Mouse (Mus musculus): ENCODE measurements around the gene Pla2g4b.

Pla2g4b gene

DNA sequence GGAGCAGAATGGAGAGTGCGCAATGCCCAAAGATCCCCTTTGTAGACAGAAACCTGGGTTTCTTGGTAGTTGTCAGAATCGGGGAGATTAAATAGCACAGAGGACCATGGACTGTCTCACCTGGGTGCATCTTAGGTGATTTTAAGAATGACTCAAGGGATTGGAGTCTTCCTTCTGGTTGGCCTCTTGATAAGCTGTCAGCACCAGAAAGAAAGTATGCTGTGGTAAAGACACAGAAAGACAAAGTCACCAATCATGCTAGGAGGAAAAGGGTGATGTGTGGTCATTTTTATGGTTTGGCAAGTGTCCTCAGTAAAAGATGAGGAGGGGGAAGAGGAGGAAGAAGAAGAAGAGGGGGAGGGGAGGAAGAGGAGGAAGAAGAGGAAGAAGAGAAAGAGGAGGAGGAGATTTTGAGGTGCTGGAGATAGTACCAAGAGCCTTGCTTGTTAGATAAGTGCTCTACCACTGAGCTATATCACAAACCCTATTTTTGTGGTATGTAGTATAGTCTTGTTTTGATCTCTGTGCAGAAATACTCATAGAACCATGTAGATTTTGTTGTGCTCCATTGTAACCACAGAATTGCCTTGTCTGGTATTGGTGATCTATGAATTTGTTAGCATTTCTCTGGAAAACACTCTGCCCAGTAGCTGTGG is 19.3 kb upstream of the Pla2g4b start:
- DNase-seq (ENCODE audit: low read depth in 2 of 2, low spot score in 2 of 2), result no peak

DNA sequence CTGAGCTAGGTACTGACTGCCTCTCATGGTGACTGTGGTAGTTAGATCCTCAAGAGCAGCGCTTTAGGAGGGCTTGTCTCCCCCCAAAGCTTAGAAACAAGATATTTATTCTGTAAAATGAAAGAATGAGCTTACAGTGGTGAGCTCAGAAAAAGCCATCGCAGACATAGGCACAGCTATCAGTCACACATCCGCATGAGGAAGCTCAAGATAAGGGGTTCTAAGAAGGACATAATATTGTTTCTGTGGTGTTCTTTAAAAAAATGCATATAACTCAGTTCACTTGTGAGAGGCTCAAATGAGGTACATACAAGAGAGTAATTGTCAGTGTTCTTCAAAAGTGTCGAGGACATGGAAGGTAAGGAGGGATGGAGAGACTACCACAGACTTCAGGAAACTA is 17.3 kb upstream of the Pla2g4b start:
- DNase-seq (ENCODE audit: low read depth in 2 of 2, low spot score in 2 of 2), result no peak

DNA sequence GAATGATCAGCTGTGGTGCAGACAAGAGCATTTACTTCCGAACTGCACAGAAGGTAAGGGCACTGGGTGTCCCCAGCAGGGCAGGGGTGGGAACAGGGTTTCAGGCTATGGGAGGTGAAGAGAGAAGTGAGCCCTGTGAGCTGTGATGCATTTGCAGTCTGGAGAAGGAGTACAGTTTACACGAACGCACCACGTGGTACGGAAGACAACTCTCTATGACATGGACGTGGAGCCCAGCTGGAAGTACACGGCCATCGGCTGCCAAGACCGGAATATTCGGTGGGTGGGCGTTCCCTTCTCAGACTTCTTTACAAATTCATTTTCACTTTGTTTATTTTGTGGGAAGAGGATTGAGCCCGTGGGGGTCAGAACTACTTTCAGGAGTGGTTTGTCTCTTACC is 15.6 kb upstream of the Pla2g4b start:
- no peak for DNase-seq (ENCODE audit: low read depth in 2 of 2, low spot score in 2 of 2)

DNA sequence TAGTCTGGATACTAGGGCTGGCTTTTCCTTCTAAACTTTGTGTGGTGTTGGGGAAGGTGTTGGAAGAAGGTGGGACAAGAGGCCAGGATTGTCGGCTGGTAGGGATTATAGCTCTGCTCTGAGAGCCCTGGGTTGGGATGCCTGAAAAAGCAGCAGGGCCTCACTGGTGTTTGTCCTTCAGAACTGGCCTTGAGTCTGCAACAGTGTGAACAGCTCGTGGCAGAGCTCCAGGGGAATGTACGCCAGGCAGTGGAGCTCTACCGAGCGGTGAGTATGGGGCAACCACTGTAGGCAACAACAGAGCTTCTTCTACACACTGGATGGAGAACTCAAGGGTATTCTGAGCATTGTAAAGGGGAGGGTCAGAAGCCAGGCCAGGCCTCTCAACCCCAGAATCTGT is 8.9 kb upstream of the Pla2g4b start:
- no peak for DNase-seq (ENCODE audit: low read depth in 2 of 2, low spot score in 2 of 2)

DNA sequence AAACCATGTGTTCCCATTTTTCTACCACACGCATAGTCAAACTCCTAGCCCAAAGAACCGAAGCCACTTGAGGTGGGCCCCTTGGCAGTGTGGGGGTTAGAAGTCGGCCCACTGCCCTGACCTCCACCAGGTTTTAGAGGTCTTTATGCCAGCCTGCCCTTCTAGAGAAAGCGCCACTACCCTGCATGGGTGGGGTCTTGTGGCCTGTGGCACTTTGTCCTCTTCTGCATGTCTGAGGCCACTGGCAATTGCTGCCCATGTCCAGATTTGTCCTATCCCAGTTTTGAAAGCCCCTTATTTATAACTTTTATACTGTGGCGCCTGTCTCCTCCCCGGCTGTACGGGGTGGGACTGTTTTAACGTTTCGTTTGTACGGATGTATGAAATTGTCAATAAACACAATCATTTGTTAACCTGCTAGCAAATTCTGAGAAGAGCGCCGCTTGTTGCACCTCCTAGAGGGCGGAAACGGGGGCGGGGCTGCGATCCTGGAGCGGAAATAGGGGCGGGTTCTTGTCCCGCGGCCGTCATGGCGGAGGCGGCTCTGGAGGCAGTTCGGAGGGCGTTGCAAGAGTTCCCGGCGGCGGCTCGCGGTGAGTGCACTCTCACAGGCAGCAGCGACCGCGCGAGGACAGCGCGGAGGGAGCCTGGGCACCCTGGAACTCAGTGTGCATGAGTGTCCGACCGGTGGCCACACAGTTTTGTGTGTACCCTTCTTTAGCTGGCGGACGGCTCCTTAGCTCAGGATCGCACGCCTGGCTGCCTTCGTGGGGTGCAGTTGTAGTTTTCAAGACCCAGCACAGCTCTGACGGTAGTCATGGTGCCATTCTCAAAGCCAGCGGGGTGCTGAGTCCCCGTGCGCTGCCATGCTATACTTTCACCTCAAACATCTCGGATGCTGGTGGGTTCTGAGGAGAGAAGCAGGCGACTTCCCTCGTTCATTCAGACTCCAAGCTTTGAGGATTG is 6.0 kb upstream of the Pla2g4b start, which contains the start of the genes Jmjd7 and Gm28042:
TSS of gene Jmjd7 (plus strand) at position 500 of the 966 bp plus-strand sequence.
TSS of gene Gm28042 (plus strand) at position 510 of the 966 bp plus-strand sequence.
- peak; percentile 90 to 95 for DNase-seq (ENCODE audit: low read depth in 2 of 2, low spot score in 2 of 2)

DNA sequence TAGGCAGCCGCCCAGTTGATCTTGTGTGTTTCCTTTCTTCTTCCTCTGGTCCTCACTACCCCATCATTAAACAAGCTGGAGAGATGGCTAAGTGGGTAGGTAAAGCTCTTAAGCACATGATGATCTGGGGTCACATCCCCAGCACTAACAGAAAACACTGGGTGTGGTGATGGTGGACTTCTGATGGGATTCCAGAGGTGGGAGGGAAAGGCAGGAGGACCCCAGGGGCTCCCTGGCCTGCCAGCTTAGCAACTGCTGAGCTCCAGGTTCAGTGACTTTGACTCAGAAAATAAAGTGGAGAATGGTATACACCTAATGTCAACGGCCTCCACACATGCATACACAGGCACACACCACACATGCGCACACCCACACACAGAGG is 5.3 kb upstream of the Pla2g4b start:
- DNase-seq (ENCODE audit: low read depth in 2 of 2, low spot score in 2 of 2), result no peak

DNA sequence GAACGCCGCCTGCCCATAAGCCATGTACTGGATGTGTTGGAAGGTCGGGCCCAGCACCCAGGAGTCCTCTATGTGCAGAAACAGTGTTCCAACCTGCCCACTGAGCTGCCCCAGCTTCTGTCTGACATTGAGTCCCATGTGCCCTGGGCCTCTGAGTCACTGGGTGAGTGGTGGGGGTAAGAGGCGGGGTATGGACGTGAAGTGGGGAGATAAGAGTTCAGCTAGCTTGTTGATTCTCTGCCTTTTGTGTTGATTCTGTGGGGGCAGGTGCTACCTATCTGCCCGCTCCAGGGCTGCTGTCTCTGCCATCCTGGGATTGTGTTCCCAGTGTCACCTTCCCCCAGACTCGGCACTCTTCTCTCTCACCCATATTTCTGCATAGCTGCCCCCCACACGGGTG is 2.8 kb upstream of the Pla2g4b start:
- DNase-seq (ENCODE audit: low read depth in 2 of 2, low spot score in 2 of 2), result no peak

DNA sequence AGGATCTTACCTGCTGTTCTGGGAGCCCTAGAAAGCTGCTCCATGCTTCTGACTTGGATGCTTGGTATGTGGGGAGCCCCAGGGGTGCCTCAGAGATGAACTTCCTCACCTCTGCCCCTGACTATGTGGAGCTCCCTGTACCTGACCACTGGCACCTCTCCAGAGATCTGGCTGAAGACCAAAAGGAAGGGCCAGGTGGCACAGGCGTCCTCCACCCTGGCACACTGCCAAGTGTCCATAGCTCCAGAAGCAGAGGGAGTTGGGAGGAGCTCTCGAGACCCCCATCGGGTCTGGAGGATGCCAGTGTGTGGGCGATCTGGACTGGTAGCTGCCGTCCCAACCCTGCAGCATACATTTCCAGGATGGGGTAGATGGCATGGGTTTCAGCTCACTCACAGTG is 509 bp downstream of the Pla2g4b start:
- DNase-seq (ENCODE audit: low read depth in 2 of 2, low spot score in 2 of 2), result no peak

DNA sequence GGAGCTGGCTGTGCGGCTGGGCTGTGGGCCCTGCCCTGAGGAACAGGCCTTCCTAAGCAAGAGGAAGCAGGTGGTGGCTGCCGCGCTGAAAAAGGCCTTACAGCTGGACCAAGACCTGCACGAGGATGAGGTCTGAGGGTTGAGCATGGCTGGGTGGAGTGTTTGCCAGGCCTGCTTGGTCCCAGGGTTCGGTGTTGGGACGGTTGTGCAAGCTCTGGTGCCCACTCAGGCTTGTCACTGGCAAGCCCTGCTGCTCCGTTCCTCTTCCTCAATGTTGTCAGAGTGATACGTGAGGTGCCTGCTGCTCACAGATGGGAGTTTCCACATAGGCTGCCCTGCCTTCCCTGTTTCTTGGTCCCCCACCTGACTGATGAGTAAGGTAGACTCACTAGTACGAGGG is 4.5 kb downstream of the Pla2g4b start:
- DNase-seq (ENCODE audit: low read depth in 2 of 2, low spot score in 2 of 2), result no peak

DNA sequence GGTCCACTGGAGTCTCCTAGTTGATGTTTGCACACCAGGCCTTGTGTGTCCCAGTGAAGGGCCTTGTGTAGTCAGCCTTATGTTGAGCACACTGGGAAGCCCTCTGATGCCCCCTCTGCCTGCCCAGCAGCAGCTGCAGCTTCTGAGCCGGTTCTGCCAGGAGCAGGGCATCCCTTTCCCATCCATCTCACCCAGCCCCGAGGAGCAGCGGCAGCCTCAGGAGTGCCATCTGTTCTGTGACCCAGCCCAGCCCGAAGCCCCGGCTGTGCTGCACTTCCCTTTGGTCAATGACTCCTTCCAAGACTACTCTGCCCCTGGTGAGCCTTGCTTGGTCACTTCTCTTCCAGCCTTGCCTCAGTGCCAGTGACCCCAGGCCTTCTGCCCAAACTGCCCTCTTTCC is 7.8 kb downstream of the Pla2g4b start:
- no peak for DNase-seq (ENCODE audit: low read depth in 2 of 2, low spot score in 2 of 2)

DNA sequence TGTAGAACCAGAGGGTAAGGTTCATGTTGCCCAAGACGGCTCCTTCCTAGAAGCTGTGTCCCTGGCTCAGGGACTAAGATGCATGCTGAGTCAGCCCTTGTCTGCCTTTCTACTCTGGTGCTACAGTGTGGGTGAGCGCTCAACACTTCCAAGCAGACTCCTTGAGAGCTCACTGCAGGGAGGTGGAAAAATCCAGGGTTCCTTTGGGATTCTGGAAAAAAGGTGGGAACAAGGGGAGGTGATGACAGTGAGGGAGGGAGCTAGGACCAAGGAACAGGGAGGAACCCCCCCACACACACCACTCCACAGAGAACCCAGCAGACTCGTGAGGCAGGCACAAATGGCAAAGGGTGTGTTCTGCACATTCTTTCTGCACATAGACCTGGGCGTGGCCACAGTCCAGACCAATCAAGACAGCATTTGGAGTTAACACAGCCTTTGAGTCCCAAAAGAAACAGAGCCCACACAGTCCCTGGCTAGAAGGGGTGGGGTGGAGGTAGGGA is 10.9 kb downstream of the Pla2g4b start:
- no peak for DNase-seq (ENCODE audit: low read depth in 2 of 2, low spot score in 2 of 2)

DNA sequence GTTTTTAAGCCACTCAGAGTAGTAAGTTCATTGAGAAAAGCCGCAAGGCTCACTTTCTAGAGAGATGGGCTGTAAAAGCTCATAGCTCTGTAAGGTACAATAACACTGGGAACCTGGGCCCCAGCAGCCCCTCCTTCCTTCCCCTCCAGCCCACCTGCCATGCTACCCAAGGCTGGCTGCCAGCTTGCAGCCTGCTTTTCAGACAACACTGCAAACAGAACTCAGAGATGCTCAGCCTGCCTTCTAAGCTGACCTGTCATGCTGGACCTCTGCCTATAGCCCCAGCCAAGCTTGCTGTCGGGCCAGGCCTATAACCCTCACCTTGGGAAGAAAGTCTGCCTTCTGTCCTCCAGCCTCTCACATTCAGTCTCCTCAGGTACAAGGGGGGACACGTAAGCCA is 11.5 kb downstream of the Pla2g4b start:
- no peak for DNase-seq (ENCODE audit: low read depth in 2 of 2, low spot score in 2 of 2)

DNA sequence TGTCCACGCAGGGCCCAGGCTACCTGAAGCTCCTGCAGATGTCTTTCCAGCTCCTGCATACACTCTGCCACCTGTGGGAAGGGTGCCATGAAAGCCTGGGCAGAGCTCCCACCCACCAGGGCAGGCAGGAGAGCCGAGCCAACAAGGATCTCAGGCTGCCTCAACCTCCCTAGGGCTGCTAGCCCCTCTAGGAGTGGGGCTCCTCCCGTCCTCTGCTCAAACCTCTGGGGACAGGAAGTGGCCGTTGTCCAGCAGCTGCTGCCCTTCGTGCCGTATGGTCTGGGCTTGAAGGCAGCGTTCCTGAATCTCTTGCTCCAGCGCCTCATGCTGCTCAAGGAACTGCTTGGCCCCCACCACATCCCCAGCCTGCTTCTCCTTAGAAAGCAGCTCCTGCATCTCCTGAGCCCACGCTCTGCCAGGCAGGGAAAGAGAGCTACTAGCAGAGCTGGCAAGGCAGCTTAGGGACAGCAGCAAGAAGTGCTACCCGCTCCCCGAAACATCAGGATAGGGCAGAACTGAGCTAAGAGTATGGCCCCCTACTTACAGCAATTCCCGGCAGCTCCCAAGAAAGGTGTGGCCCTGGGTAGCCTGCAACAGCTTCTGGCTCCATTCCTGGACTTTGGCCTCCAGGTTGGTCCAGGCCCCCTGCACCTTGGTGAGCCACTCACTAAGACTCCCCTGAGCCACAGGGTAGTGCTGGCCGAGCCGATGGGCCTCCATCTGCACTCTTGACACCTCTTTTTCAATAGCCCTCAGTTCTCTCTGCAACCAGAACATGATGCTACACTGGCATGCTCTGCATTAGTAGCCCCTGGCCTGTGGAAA is 13.5 kb downstream of the Pla2g4b start:
- DNase-seq (ENCODE audit: low read depth in 2 of 2, low spot score in 2 of 2), result no peak

DNA sequence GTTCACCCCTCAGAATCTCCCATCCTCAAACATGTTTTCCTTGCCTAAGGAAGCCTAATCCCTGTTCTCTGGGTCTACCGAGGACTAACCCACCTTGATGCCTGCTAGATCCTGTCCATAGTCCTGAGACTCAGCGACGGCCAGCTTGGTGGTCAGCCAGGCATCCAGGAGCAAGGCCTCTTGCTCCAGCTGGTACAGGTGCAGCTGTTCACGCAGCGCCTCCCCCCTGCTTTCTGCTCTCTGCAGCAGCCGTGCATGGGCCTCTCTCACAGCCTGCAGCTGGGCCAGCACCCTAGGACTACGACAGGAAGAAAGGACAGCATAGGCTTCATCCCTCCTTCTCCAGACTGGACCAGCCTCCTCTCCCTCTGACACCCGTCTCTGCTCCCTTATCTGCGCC is 15.0 kb downstream of the Pla2g4b start:
- no peak for DNase-seq (ENCODE audit: low read depth in 2 of 2, low spot score in 2 of 2)

DNA sequence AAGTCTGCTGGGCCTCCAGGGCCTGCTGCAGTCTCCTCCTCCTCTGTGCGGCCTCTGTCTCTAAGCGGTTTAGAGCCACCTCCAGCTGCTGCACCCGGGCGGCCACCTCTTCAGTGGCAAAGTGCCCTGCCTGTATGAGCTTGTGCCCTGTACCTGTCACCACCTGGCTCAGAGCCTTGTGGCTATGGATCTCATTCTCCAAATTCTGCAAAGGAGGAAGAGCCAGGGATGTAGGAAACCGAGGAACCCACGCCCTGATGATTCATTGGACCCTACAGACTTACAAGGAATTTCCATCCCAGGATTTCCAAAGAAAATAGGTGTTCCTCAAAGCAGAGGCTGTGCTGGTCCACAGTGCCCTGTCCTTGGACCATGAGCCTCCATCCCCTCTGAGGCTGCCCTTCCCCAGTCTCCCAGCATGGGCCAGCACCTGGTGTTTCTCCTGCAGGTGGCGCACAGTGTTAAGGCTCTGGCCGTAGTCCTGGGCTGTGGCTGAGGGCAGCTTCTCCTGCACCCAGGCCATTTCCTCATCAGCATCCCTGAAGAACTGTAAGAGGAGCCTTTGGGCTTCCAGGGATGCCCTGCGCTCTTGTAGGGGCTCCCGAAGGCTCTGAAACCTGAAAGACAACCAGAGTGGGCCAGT is 16.5 kb downstream of the Pla2g4b start:
- DNase-seq (ENCODE audit: low read depth in 2 of 2, low spot score in 2 of 2), result no peak

DNA sequence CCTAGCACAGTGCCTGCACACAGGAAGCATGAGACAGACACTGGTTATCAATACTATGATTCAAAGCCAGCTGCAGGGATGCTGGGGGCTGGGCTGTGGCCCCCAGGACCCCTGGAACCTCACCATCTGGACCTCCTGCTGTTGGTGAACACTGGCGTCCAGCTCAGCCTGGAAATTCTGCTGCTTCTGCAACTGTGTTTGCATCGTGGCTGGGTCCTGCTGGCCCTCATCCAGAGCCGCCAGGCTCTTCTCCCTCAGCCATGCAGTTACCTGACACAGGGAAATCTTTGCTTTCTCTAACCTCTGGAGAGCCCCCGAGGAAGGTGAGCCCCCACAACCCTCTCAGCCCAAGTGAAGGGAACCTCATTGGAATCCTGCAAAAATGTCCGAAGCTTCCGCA is 18.2 kb downstream of the Pla2g4b start:
- DNase-seq (ENCODE audit: low read depth in 2 of 2, low spot score in 2 of 2), result no peak

DNA sequence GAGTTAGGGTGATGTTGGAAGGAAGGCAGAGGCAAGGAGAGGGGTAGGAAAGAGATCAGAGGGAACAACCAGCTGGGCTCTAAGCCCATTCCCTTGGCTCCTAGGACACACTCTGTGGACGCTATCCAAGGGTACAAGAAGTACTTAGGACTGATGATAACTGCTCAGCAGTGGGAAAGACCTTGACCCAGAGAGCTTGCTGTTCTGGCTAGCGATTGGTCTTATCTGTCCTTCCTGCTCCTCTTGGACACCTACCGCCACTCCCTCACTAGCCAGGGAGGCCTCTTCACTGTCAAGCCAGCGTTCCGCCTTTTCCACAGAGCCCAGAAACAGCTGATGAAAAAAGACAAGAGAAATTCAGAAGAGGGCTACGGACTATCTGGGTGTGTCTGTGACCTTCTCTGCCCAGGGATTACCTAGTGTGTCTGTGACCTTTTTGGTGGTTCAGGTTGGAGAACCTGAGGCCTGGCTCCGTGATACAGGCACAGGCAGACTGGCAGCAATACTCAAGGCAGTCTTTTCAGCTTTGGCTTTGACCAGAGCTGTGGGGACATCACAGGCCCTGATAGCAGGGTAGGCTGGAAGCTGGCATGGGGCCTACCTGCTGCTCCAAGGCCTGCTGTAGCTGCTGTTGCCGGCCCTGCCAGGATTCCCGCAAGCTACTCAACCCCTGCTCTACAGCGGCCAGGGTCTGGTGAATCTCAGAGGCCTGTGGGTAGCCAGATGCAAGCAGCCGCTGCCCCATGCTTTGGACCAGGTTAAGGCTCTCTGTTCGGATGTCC is 21.7 kb downstream of the Pla2g4b start:
- no peak for DNase-seq (ENCODE audit: low read depth in 2 of 2, low spot score in 2 of 2)

DNA sequence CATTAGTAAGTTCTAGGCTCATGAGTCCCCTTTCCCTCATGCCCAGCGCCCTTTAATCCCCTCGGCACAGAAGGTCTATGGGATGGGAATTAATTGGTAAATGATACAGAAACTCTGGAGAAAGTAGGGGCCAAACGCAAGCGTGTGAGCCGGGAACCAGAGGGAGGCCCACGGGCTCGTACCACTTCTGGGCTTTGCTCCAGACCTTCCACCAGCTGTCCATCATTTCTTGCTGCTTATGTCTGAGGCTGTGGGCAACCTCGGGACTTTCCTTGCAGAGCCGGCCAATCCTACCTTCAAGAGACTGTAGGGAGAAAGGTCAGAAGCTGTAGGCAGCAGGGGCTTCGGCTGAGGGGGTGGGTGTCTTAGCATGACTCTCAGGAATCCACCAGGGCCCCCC is 22.7 kb downstream of the Pla2g4b start:
- DNase-seq (ENCODE audit: low read depth in 2 of 2, low spot score in 2 of 2), result no peak

DNA sequence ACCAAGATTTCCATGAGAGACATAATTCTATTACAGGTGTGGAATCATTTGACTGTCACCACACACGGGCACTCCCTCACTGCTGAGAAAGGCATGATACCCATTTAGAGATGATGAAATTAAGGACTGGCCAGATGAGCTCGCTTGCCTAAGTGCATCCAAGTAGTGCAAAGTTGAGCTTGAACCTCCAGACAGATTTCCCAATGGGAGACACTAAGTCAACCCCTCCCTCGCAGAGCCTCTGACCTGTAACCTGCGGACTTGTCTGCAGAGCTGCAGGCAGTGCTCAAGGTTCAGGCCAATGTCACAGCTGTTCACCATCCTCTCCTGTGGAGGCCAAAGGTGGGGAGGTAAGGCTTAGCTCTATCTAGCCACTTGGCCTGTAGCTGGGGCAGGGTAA is 25.6 kb downstream of the Pla2g4b start:
- DNase-seq (ENCODE audit: low read depth in 2 of 2, low spot score in 2 of 2), result no peak

DNA sequence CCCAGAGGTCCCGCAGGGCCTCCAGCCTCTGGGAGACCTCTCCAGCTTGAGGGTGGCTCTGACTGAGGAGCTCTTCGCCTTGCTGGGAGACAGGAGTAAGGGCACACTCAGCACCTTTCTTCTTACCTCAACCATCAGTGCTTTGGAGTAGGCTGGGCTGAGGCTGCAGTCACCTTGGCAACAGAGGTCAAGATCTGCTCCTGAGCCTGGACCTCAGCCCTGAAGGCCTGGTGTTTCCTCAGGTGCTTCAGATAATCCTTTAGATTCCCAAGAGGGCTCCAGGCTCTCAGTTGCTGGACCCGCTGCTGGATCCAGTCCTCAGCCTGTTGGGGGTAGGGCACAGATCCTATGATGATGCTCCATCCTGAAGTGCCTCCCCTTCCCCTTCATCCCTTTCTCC is 26.2 kb downstream of the Pla2g4b start:
- no peak for DNase-seq (ENCODE audit: low read depth in 2 of 2, low spot score in 2 of 2)

All from CD8-positive naive resting alpha-beta T cell, adult 2 months (primary cell).